Mouse (Mus musculus): ENCODE data around the gene Pgd.

Pgd gene

GRCm38 (mm10) chr4:149163196-149163595 is 3.4 kb downstream of the Pgd start:
- H3K27me3 ChIP-seq (ENCODE audit: insufficient read depth, low read length) = no peaks in the 10 kb centered on the region
- no peaks in the 10 kb centered on the region for H3K9me3 ChIP-seq (ENCODE audit: low read length)
- H3K36me3 ChIP-seq (ENCODE audit: insufficient read depth, low read length) = peaks cover 71% of the 10 kb centered on the region
- peaks cover 86% of the 10 kb centered on the region for H3K4me1 ChIP-seq (replicated peaks; ENCODE audit: low read depth, low read length)
- peak overlapping the region; percentile 4; the same call in 1 of the 2 replicates for H3K4me3 ChIP-seq (replicated peaks; ENCODE audit: low read length)
- no peak for TF ChIP-seq NANOG (IDR thresholded peaks at IDR 0.05; ENCODE audit: borderline replicate concordance, low read length)
- no peak for TF ChIP-seq CTCF (conservative IDR thresholded peaks at IDR 0.05; ENCODE audit: low read length)

GRCm38 (mm10) chr4:149161166-149161565 is 5.4 kb downstream of the Pgd start:
- Histone ChIP-seq H3K4me3 (replicated peaks; ENCODE audit: low read length) (peak overlapping the region; percentile 55; the same call in 1 of the 2 replicates), H3K9me3 (ENCODE audit: low read length) (no peaks in the 10 kb centered on the region), H3K36me3 (ENCODE audit: insufficient read depth, low read length) (peaks cover 92% of the 10 kb centered on the region), H3K4me1 (replicated peaks; ENCODE audit: low read depth, low read length) (peaks cover 99% of the 10 kb centered on the region), H3K27me3 (ENCODE audit: insufficient read depth, low read length) (no peaks in the 10 kb centered on the region)
- no peak for TF ChIP-seq POU5F1 (IDR thresholded peaks at IDR 0.05; ENCODE audit: borderline replicate concordance, low read length)

- H3K4me3 ChIP-seq (replicated peaks; ENCODE audit: low read length) = peak overlapping the region; percentile 55
- no peaks in the 10 kb centered on the region for H3K27me3 ChIP-seq (ENCODE audit: insufficient read depth, low read length)
- H3K36me3 ChIP-seq (ENCODE audit: insufficient read depth, low read length) = peaks cover 97% of the 10 kb centered on the region
- no peaks in the 10 kb centered on the region for H3K9me3 ChIP-seq (ENCODE audit: low read length)
- TF ChIP-seq NANOG (IDR thresholded peaks at IDR 0.05; ENCODE audit: borderline replicate concordance, low read length) (no peak), CTCF (conservative IDR thresholded peaks at IDR 0.05; ENCODE audit: low read length) (no peak), POU5F1 (IDR thresholded peaks at IDR 0.05; ENCODE audit: borderline replicate concordance, low read length) (no peak)
- peaks cover 96% of the 10 kb centered on the region for H3K4me1 ChIP-seq (replicated peaks; ENCODE audit: low read depth, low read length)
These were observed 6.7 kb downstream of the Pgd start for GRCm38 (mm10) chr4:149159891-149160290.

GRCm38 (mm10) chr4:149159203-149159602 is 7.4 kb downstream of the Pgd start:
- Histone ChIP-seq H3K4me3 (replicated peaks; ENCODE audit: low read length) (0 out of 2 replicates have a peak overlapping the region, but pooled peaks have one; percentile 55), H3K27me3 (ENCODE audit: insufficient read depth, low read length) (no peaks in the 10 kb centered on the region), H3K36me3 (ENCODE audit: insufficient read depth, low read length) (peaks cover 97% of the 10 kb centered on the region), H3K4me1 (replicated peaks; ENCODE audit: low read depth, low read length) (peaks cover 95% of the 10 kb centered on the region), H3K9me3 (ENCODE audit: low read length) (no peaks in the 10 kb centered on the region)
- TF ChIP-seq POU5F1 (IDR thresholded peaks at IDR 0.05; ENCODE audit: borderline replicate concordance, low read length) (no peak), CTCF (conservative IDR thresholded peaks at IDR 0.05; ENCODE audit: low read length) (no peak), NANOG (IDR thresholded peaks at IDR 0.05; ENCODE audit: borderline replicate concordance, low read length) (no peak)

GRCm38 (mm10) chr4:149157415-149157973 is 9.1 kb downstream of the Pgd start:
- Histone ChIP-seq H3K27me3 (ENCODE audit: insufficient read depth, low read length) (no peaks in the 10 kb centered on the region), H3K36me3 (ENCODE audit: insufficient read depth, low read length) (peaks cover 99% of the 10 kb centered on the region), H3K4me3 (replicated peaks; ENCODE audit: low read length) (peak overlapping the region; percentile 33), H3K9me3 (ENCODE audit: low read length) (0 out of 2 replicates have a peak, but pooled peaks cover under 1% of the 10 kb centered on the region), H3K4me1 (replicated peaks; ENCODE audit: low read depth, low read length) (peaks cover 94% of the 10 kb centered on the region)
- peak; percentile 82 for TF ChIP-seq NANOG (IDR thresholded peaks at IDR 0.05; ENCODE audit: borderline replicate concordance, low read length)
- TF ChIP-seq CTCF (conservative IDR thresholded peaks at IDR 0.05; ENCODE audit: low read length) = no peak

GRCm38 (mm10) chr4:149155711-149156110 is 10.9 kb downstream of the Pgd start:
- Histone ChIP-seq H3K4me1 (replicated peaks; ENCODE audit: low read depth, low read length) (peaks cover 78% of the 10 kb centered on the region), H3K36me3 (ENCODE audit: insufficient read depth, low read length) (peaks cover 100% of the 10 kb centered on the region), H3K4me3 (replicated peaks; ENCODE audit: low read length) (no peak overlapping the region), H3K27me3 (ENCODE audit: insufficient read depth, low read length) (no peaks in the 10 kb centered on the region), H3K9me3 (ENCODE audit: low read length) (peaks cover 6% of the 10 kb centered on the region; the same call in 1 of the 2 replicates)
- TF ChIP-seq POU5F1 (IDR thresholded peaks at IDR 0.05; ENCODE audit: borderline replicate concordance, low read length) = no peak
- no peak for TF ChIP-seq CTCF (conservative IDR thresholded peaks at IDR 0.05; ENCODE audit: low read length)
- no peak for TF ChIP-seq NANOG (IDR thresholded peaks at IDR 0.05; ENCODE audit: borderline replicate concordance, low read length)

- TF ChIP-seq CTCF (conservative IDR thresholded peaks at IDR 0.05; ENCODE audit: low read length) (peak; percentile 22), NANOG (IDR thresholded peaks at IDR 0.05; ENCODE audit: borderline replicate concordance, low read length) (no peak)
- H3K36me3 ChIP-seq (ENCODE audit: insufficient read depth, low read length) = peaks cover 100% of the 10 kb centered on the region
- H3K9me3 ChIP-seq (ENCODE audit: low read length) = peaks cover 6% of the 10 kb centered on the region; the same call in 1 of the 2 replicates
- no peak overlapping the region for H3K4me3 ChIP-seq (replicated peaks; ENCODE audit: low read length)
- H3K4me1 ChIP-seq (replicated peaks; ENCODE audit: low read depth, low read length) = peaks cover 77% of the 10 kb centered on the region
- no peaks in the 10 kb centered on the region for H3K27me3 ChIP-seq (ENCODE audit: insufficient read depth, low read length)
These were observed 11.7 kb downstream of the Pgd start for GRCm38 (mm10) chr4:149154859-149155258.

- no peaks in the 10 kb centered on the region for H3K27me3 ChIP-seq (ENCODE audit: insufficient read depth, low read length)
These were observed 15.8 kb downstream of the Pgd start for GRCm38 (mm10) chr4:149150721-149151120.

GRCm38 (mm10) chr4:149150256-149150655 is 16.3 kb downstream of the Pgd start:
- H3K4me3 ChIP-seq (replicated peaks; ENCODE audit: low read length) = no peak overlapping the region
- peaks cover 64% of the 10 kb centered on the region for H3K36me3 ChIP-seq (ENCODE audit: insufficient read depth, low read length)
- H3K27me3 ChIP-seq (ENCODE audit: insufficient read depth, low read length) = no peaks in the 10 kb centered on the region
- peaks cover 51% of the 10 kb centered on the region for H3K4me1 ChIP-seq (replicated peaks; ENCODE audit: low read depth, low read length)
- H3K9me3 ChIP-seq (ENCODE audit: low read length) = peaks cover 6% of the 10 kb centered on the region; the same call in 1 of the 2 replicates
- TF ChIP-seq NANOG (IDR thresholded peaks at IDR 0.05; ENCODE audit: borderline replicate concordance, low read length) = no peak
- TF ChIP-seq CTCF (conservative IDR thresholded peaks at IDR 0.05; ENCODE audit: low read length) = no peak
- TF ChIP-seq POU5F1 (IDR thresholded peaks at IDR 0.05; ENCODE audit: borderline replicate concordance, low read length) = no peak

More at GRCm38 (mm10) chr4:149150721-149151120, 15.8 kb downstream of the Pgd start:
- Histone ChIP-seq H3K36me3 (ENCODE audit: insufficient read depth, low read length) (peaks cover 69% of the 10 kb centered on the region), H3K4me3 (replicated peaks; ENCODE audit: low read length) (no peak overlapping the region), H3K4me1 (replicated peaks; ENCODE audit: low read depth, low read length) (peaks cover 55% of the 10 kb centered on the region), H3K9me3 (ENCODE audit: low read length) (peaks cover 6% of the 10 kb centered on the region; the same call in 1 of the 2 replicates)
- TF ChIP-seq NANOG (IDR thresholded peaks at IDR 0.05; ENCODE audit: borderline replicate concordance, low read length) = no peak
- TF ChIP-seq CTCF (conservative IDR thresholded peaks at IDR 0.05; ENCODE audit: low read length) = no peak
- TF ChIP-seq POU5F1 (IDR thresholded peaks at IDR 0.05; ENCODE audit: borderline replicate concordance, low read length) = no peak
